Mouse (Mus musculus) spleen, adult 2 months (tissue): Measurements from ENCODE around the gene Nfya.

Experiments
- CTCF ChIP-seq: fragments of 200-500 bp; IDR thresholded peaks from 2 replicates; pipeline ENCODE4 v1.5.1; 2011; ENCODE audit warnings: mild to moderate bottlenecking, inconsistent platforms; ENCODE audit not compliant: insufficient read depth, insufficient read length, insufficient replicate concordance; ENCODE audit errors: extremely low read depth
- POLR2A ChIP-seq: fragments of 200-500 bp; IDR thresholded peaks from 2 replicates; pipeline ENCODE4 v1.6.1; 2011; ENCODE audit warnings: low read depth, low read length, inconsistent platforms

GRCm38 (mm10) chr17:48431054-48431453, 21.3 kb upstream of the Nfya start:
- TF ChIP-seq POLR2A = no peak
- TF ChIP-seq CTCF = no peak
